Mouse (Mus musculus) layer of hippocampus, adult 9-10 months (tissue): Measurements from ENCODE around the gene Mgl2.

Source experiments
- DNase-seq: peaks from one replicate; pipeline ENCODE4 v3.0.0; 2022; ENCODE audit warnings: low spot score

Gene Mgl2

DNA sequence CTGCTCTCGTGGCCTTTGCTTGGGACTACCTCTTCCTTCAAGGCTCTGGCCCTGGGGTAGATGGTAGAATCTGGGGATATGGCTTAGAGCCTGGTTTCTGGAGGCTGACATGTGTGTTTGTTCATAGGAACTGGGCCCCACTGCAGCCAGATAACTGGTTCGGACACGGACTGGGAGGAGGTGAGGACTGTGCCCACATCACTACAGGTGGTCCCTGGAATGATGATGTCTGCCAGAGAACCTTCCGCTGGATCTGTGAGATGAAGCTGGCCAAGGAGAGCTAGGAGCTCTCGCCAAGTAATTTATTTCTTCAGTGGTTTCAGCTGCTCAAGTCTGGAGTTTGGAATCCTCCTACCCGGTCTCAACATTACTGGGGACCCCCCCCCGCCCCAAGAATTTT, 40.2 kb downstream of the Mgl2 start:
- DNase-seq, result no peak

DNA sequence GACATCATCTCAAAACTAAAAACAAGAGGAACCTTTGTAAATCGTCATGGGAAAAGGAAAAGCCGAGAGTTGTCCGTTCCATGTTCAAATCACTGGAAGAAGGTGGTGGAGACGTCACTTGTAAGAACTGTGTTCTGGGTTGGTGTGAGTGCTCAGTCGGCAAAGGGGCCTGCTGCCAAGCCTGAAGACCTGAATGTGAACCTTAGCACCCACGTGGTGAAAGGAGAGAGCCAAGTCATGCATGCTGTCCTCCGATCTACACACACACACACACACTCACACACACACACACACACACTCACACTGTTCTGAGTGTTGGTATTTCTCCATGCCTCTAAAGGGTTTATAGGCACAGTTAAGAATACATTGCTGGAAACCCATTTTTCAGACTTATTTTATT, 41.1 kb downstream of the Mgl2 start:
- DNase-seq, result no peak

DNA sequence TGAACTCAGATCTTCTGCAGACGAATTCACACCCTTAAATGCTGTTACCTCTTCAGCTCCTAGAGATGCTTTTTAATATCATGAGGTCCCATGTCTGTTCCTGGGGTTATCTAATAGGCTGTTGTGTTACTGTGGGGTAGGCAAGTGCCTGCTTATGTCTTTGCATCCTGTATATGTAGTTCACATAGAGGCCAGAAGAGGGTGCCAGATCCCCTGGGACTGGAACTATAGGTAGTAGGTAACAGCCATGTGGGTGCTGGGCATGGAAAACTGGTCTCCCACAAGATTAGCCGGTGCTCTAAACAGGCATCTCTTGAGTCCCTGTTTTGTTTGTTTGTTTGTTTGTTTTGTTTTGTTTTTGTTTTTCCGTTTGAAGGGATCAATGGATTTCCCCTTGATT, 41.7 kb downstream of the Mgl2 start:
- DNase-seq, result no peak

DNA sequence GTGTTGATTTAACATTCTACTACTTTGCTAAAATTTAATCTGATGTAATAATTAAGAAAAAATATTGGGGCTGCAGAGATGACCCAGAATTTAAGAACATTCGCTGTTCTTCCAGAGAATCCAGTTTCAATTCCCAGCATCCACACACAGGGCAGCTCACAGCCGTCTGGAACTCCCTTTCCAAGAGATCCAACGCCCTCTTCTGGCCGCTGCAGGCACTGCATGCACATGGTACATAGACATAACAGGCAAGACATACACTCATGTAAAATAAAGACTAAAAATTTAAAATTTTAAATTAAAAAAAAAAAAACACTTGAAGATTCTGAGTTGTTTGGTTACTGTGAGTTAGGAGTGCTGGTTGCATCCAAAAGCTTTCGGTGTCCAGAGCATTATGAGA, 42.2 kb downstream of the Mgl2 start:
- no peak for DNase-seq

DNA sequence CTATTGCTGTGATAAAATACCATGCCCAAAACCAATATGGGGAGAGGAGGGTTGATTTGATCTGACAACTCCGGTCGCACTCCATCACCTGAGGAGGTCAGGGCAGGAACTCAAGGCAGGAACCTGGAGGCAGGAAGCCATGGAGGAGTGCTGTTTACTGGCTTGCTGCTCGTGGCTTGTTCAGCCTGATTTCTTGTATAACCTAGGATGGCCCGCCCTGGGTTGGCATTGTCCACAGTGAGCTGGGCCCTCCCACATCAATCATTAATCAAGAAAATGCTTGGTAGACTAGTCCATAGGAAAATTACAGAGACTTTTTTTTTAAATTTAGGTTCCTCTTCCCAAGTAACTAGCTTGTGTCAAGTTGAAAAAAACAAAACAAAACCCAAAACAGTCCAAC, 44.4 kb downstream of the Mgl2 start:
- DNase-seq, result no peak

DNA sequence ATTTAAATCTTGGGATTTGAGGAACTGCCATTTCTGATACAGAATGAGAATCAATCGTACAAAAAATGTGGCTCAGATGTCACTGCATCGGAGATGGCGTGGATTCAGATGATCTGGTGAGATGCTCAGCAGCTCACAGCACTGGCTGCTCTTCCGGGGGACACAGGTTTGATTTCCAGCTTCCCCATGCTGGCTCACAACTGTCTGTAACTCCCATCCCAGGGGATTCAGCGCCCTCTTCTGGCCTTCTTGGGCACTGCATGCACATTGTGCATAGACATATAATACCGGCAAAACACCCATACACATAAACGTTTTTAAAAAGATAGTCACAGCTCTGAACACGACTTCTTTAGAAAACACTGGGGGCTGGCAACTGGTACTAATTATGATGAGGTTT, 47.5 kb downstream of the Mgl2 start:
- DNase-seq, result no peak

DNA sequence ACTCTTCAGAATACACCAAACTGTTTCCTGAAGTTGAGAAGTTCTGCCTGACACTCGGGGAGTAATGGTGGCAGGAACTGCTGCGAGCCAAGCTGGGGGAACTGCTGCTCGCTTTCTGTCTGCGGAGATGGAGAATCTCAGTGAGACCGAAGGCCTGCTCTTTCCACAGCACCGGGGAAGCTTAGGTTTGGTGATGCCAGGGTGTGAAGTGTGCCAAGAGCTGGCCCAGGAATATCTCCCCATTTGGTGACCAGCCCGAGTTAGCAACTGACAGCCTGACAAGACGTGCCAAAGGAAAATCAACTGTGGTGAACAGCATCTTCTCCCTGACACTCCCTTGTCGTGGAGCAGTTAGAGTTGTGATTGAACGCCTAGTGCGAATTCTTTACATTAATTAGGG, 48.2 kb downstream of the Mgl2 start:
- DNase-seq, result no peak

DNA sequence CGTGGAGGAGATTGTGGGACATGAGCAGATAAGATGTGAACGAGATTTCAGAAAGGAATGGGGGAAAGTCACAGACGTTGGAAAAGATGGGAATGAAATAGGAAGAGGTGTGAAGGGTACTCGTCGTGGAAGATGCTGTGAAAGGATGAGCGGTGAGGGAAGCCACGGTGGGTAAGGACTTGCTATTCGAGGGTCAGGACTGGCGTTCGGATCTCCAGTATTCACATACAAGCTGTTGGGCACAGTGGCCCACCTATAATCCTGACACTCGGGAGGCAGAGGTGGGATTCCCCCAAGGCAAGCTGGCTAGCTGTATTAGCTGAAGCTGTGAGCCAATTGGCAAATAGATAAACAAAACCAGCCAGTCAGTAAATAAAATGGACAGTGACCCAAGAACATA, 48.6 kb downstream of the Mgl2 start:
- no peak for DNase-seq

DNA sequence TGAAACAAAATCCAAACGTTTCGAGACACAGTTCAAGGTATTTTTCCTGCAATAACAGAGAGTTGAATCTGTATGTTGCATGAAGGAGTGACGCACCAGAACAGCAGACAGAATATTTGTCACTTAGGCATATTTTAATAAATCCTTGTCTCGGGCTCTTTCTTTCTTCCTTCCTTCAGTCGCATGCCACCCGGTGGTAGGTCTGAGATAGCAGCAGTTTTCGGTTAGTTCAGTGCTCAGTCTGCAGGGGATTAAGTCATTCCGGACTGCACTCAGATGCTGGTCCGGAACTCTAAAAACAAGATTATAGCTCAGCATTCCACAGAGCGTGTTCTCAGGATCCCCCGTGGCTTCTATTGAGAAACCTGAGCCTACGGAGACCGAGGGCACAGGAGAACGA, 49.3 kb downstream of the Mgl2 start:
- no peak for DNase-seq

DNA sequence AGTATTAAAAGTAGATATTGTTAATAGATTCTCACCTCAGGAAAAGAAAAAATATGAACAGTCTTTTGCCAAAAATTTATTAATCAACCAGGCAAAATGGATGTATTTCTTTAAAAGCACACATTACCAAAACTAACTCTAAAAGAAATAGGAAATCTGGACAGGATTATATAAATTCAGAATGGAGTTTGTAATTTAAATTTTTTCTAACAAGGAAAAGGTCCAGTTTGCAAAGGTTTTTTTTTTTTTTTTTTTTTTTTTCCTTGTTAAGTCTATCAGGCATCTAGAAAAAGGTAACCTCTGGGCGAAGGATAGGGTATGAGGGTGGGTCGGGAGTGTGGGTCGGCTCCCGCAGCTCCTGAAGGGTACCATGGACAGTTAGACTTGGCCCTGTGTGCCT, 50.4 kb downstream of the Mgl2 start:
- DNase-seq, result no peak

DNA sequence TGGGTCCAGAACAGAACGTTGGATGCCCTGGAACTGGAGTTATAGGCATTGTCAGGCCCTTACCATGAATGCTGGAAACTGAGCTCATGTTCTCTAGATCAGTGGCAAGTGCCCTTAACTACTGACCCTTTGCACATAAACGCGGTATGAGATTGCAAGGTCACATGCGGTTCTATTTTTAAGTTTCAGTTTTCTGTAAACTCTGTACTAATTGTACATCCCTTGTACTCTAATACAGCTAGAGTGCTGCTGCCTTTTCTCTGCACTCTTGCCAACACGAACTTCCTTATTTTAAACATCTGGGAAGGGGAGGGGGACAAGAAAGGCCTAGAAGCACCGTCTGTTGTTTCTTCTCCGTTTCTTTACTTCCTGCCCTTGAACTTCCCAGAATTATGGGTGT, 55.0 kb downstream of the Mgl2 start:
- DNase-seq, result no peak
